Mouse (Mus musculus) heart, adult 2 months (tissue): ENCODE results near the gene Cyp24a1.

Source experiments
- CTCF ChIP-seq: fragments of 200-600 bp; IDR thresholded peaks from 2 replicates; pipeline ENCODE4 v1.8.1; 2022; ENCODE audit warnings: antibody characterized with exemption, mild to moderate bottlenecking, moderate library complexity
- POLR2A ChIP-seq: fragments of 200-500 bp; IDR thresholded peaks from 2 replicates; pipeline ENCODE4 v1.6.1; 2011; ENCODE audit warnings: mild to moderate bottlenecking, low read depth, low read length, control low read depth; ENCODE audit not compliant: insufficient read depth

DNA sequence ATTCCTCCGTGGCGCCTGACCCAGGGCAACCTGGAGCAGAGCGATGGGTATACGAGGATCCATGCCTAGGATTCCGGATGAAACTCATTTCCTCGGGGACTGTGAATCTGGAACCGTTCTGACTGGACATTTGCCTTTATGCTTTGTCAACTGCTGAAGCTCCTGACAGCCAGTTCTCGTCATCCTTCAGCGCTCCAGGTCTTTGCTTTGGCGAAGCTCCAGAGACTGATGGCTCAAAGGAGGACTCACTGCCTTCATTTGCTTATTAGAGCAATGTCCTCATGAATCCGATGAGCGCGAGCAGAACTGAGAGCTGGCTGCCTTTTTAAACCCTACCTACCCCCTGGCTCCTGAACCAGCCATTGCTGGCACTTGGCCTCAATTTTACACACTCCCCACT, 58.2 kb downstream of the Cyp24a1 start:
- no peak for TF ChIP-seq CTCF
- no peak for TF ChIP-seq POLR2A
